Mouse (Mus musculus) embryonic facial prominence, embryonic 11.5 days (tissue): ENCODE data around the gene Sult2b1. TPM values are rescaled to one million over a fixed set of nuclear protein-coding genes. Genes with fewer than 3 reads are reported as not detected.

Experiments used
- ATAC-seq: fragments of 200-750 bp; cut with Nextera tagmentation; replicated peaks from 2 replicates; pipeline ENCODE4 v1.8.0; 2017; ENCODE audit warnings: low read depth; ENCODE audit not compliant: insufficient number of reproducible peaks, low FRiP score, low TSS enrichment
- DNase-seq: peaks from one replicate; pipeline ENCODE4 v3.0.0-alpha.2; 2015; ENCODE audit warnings: low spot score
- H3K27ac ChIP-seq: fragments of 300-500 bp; sonication (generic); replicated peaks from 2 replicates; pipeline ENCODE4 v1.5.1; 2014; ENCODE audit warnings: mild to moderate bottlenecking, low read depth, low read length, control low read depth
- H3K27me3 ChIP-seq: fragments of 300-500 bp; sonication (generic); 2 replicates; pipeline ENCODE4 v1.6.1; 2014; ENCODE audit warnings: mild to moderate bottlenecking, low read length, moderate library complexity, mixed read lengths; ENCODE audit not compliant: control insufficient read depth, insufficient read depth
- H3K36me3 ChIP-seq: fragments of 300-500 bp; sonication (generic); replicated peaks from 2 replicates; pipeline ENCODE4 v1.6.1; 2014; ENCODE audit warnings: low read depth, mild to moderate bottlenecking, low read length, moderate library complexity, mixed read lengths; ENCODE audit not compliant: control insufficient read depth, insufficient read depth
- H3K4me1 ChIP-seq: fragments of 300-500 bp; sonication (generic); 2 replicates; pipeline ENCODE4 v1.6.1; 2014; ENCODE audit warnings: low read length, mixed read lengths; ENCODE audit not compliant: control insufficient read depth, insufficient read depth
- H3K4me2 ChIP-seq: fragments of 300-500 bp; sonication (generic); 2 replicates; pipeline ENCODE4 v1.6.1; 2014; ENCODE audit warnings: low read depth, mild to moderate bottlenecking, control low read depth, low read length, moderate library complexity
- H3K4me3 ChIP-seq: fragments of 300-500 bp; sonication (generic); 2 replicates; pipeline ENCODE4 v1.5.1; 2014; ENCODE audit warnings: low read depth, low read length, control low read depth
- H3K9ac ChIP-seq: fragments of 300-500 bp; sonication (generic); replicated peaks from 2 replicates; pipeline ENCODE4 v1.6.1; 2014; ENCODE audit warnings: mild to moderate bottlenecking, control low read depth, low read length
- H3K9me3 ChIP-seq: fragments of 300-500 bp; sonication (generic); replicated peaks from 2 replicates; pipeline ENCODE4 v1.6.1; 2016; ENCODE audit warnings: mild to moderate bottlenecking, low read length, inconsistent platforms, mixed read lengths; ENCODE audit not compliant: control insufficient read depth
- WGBS: fragments of 180-500 bp; shearing (Covaris S2); extraction: QIAGEN DNeasy Blood & Tissue Kit; methylation state at CpG from one replicate; pipeline ENCODE4 v1.1.7; 2014; 5-methylcytosine and 5-hydroxymethylcytosine counted together
- polyA plus RNA-seq: library from polyadenylated mRNA; unstranded; fragments of >200 nt; fragmentation: Nextera tagmentation; extraction: Ambion mirVana; gene quantifications from 2 replicates; pipeline ENCODE4 v1.2.1, GENCODE M21; 2014

The Sult2b1 gene
- polyA plus RNA-seq, 1 experiment from 2014 or later = 1.8 TPM

DNA sequence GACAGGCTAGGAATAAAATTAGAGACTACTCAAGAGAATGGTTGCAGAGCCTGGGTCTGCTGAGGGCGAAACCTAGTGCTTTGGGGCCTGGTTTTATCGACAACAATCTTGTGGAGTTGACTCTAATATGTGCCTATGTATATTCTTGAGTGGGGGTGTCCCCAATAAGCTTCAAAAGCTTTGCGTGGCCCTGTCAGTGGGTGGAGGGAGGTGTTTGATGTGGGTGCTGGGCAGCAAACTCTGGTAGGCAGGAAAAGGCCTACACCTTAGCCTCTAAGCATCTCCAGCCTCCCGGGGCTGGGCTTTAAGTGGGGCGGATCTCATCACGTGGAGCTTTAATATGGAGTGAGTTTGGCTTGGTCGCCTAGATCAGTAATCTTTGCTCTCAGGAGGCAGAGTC, 14.5 kb upstream of the Sult2b1 start:
- H3K27ac ChIP-seq = no peak overlapping the region
- WGBS = 40% methylated on average over 7 of the region's 7 CpGs
- no peak overlapping the region for H3K4me2 ChIP-seq
- H3K4me3 ChIP-seq = no peak overlapping the region
- H3K9ac ChIP-seq = no peak overlapping the region
- ATAC-seq (no peak), DNase-seq (no peak)
- no peaks in the 10 kb centered on the region; the same call in 1 of the 2 replicates for H3K36me3 ChIP-seq
- no peaks in the 10 kb centered on the region for H3K9me3 ChIP-seq
- peaks cover 11% of the 10 kb centered on the region for H3K27me3 ChIP-seq
- peaks cover 12% of the 10 kb centered on the region for H3K4me1 ChIP-seq

DNA sequence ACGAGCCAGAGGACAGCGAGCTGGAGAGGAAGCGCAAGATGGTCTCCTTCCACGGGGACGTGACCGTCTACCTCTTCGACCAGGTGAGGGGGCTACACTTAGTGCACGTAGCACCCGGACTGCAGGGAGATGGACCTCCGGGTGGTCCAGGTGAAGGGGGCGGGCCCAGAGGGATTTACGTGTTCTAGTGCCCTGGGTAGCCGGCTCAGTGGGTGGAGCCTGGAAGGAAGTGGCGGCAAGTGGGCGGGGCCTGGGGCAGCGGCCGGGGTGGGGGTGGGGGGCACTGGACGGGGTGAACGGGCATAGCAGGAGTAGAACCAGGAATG, 14.0 kb upstream of the Sult2b1 start:
- no peaks in the 10 kb centered on the region; the same call in 1 of the 2 replicates for H3K36me3 ChIP-seq
- WGBS = 2% methylated on average over 19 of the region's 19 CpGs
- DNase-seq = no peak
- ATAC-seq = no peak
- H3K4me2 ChIP-seq = peak overlapping the region; percentile 90
- H3K4me1 ChIP-seq = peaks cover 12% of the 10 kb centered on the region
- peak overlapping the region; percentile 57 for H3K9ac ChIP-seq
- no peak overlapping the region for H3K27ac ChIP-seq
- peaks cover 11% of the 10 kb centered on the region for H3K27me3 ChIP-seq
- no peaks in the 10 kb centered on the region for H3K9me3 ChIP-seq
- H3K4me3 ChIP-seq = peak overlapping the region; percentile 42

DNA sequence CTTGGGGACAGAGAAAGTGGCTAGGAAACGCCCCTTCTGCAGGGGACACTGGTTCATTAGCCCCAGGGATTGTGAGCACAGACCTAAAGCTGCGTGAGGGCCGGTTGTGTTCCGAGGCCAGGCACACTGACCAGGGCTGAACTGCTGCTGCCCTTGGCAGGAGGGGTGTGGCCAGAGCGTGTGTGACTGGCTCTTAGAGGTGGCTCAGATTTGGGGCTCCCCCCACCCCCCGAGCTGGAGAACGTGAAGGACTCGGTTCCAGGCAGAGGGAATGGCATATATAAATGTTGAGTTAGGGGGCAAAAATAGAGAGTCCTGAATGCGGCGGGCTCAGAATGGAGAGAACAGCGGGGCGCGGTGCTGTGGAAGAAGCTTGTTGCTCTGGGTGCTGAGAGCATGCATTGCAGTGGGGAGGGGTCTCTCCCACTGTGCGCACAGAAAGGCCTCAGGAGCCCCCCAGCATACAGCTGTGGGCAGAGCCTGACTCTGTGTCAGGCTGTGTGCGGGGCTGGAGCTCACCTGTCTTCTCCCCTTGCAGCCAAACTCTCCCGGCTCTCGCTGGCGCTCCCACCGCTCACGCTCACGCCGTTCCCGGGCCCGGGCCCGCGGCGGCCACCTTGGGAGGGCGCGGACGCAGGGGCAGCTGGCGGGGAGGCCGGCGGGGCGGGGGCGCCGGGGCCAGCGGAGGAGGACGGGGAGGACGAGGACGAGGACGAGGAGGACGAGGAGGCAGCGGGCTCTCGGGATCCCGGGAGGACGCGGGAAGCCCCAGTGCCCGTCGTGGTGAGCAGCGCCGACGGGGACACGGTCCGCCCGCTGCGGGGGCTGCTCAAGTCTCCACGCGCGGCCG, 13.4 kb upstream of the Sult2b1 start:
- peak overlapping the region; percentile 42 for H3K4me3 ChIP-seq
- peaks cover 12% of the 10 kb centered on the region for H3K4me1 ChIP-seq
- H3K9me3 ChIP-seq = no peaks in the 10 kb centered on the region
- H3K9ac ChIP-seq = peak overlapping the region; percentile 57
- no peak for DNase-seq
- H3K36me3 ChIP-seq = no peaks in the 10 kb centered on the region; the same call in 1 of the 2 replicates
- H3K4me2 ChIP-seq = peak overlapping the region; percentile 90
- H3K27ac ChIP-seq = no peak overlapping the region
- under 1% methylated on average over 57 of the region's 60 CpGs for WGBS
- peaks cover 11% of the 10 kb centered on the region for H3K27me3 ChIP-seq
- no peak for ATAC-seq

DNA sequence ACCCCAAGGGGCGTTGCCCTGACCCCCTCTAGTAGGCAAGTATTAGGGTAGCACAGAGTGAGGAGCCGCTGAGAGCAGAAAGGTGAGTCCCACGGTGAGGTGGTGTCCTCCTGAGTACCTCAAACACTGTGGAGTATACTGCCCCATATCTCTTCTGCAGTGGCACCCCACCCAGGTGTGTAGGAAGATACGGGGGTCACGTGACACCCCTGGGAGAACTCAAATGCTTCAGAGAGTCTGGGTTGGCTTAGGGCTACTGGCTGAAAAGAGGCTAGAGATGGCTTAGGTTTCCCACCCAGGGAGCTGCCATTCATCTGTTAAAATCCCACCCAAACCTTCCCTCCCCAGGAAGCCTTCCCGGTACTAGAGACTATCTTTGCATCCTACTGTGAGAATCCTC, 12.5 kb upstream of the Sult2b1 start:
- WGBS = 42% methylated on average over 6 of the region's 6 CpGs
- DNase-seq = no peak
- Histone ChIP-seq H3K27ac (no peak overlapping the region), H3K9ac (no peak overlapping the region), H3K36me3 (peaks cover 7% of the 10 kb centered on the region), H3K4me2 (no peak overlapping the region), H3K4me3 (no peak overlapping the region), H3K27me3 (peaks cover 11% of the 10 kb centered on the region), H3K4me1 (peaks cover 12% of the 10 kb centered on the region), H3K9me3 (no peaks in the 10 kb centered on the region)
- no peak for ATAC-seq

DNA sequence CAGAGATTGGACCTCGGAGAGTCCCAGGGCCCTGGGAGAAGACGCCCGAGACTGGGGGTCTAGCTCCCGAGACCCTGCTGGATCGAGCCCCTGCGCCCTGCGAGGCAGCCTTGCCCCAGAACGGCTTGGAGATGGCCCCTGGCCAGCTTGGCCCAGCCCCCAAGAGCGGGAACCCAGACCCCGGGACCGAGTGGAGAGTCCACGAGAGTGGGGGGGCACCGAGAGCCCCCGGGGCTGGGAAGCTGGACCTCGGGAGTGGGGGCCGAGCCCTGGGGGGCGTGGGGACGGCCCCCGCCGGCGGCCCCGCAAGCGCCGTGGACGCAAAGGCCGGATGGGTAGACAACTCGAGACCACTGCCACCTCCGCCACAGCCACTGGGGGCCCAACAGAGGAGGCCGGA, 10.5 kb upstream of the Sult2b1 start:
- Histone ChIP-seq H3K9ac (no peak overlapping the region), H3K9me3 (no peaks in the 10 kb centered on the region), H3K4me1 (peaks cover 12% of the 10 kb centered on the region), H3K27me3 (peaks cover 11% of the 10 kb centered on the region), H3K4me2 (no peak overlapping the region), H3K4me3 (no peak overlapping the region), H3K36me3 (peaks cover 13% of the 10 kb centered on the region), H3K27ac (no peak overlapping the region)
- ATAC-seq = no peak
- no peak for DNase-seq
- 93% methylated on average over 28 of the region's 29 CpGs for WGBS

DNA sequence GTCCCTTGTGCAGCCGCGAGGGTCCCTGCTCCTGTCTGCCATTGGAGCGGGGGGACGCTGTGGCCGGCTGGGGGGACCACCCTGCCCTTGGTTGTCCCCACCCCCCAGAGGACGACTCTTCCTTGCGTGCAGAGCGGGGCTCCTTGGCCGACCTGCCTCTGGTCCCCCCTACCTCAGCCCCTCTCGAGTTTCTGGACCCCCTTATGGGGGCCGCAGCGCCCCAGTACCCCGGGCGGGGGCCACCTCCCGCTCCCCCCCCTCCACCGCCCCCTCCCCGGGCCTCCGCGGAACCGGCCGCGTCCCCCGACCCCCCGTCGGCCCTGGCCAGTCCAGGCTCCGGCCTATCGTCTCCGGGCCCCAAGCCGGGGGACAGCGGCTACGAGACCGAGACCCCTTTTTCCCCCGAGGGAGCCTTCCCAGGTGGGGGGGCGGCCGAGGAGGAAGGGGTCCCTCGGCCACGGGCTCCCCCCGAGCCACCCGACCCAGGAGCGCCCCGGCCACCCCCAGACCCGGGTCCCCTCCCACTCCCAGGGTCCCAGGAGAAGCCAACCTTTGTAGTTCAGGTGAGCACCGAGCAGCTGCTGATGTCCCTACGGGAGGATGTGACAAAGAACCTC, 9.6 kb upstream of the Sult2b1 start:
- no peak overlapping the region for H3K4me3 ChIP-seq
- H3K27me3 ChIP-seq = peaks cover 11% of the 10 kb centered on the region
- DNase-seq = no peak
- H3K9ac ChIP-seq = no peak overlapping the region
- ATAC-seq = no peak
- H3K4me2 ChIP-seq = no peak overlapping the region
- H3K9me3 ChIP-seq = no peaks in the 10 kb centered on the region
- WGBS = 83% methylated on average over 33 of the region's 44 CpGs
- H3K27ac ChIP-seq = no peak overlapping the region
- peaks cover 19% of the 10 kb centered on the region for H3K36me3 ChIP-seq
- peaks cover 12% of the 10 kb centered on the region for H3K4me1 ChIP-seq

DNA sequence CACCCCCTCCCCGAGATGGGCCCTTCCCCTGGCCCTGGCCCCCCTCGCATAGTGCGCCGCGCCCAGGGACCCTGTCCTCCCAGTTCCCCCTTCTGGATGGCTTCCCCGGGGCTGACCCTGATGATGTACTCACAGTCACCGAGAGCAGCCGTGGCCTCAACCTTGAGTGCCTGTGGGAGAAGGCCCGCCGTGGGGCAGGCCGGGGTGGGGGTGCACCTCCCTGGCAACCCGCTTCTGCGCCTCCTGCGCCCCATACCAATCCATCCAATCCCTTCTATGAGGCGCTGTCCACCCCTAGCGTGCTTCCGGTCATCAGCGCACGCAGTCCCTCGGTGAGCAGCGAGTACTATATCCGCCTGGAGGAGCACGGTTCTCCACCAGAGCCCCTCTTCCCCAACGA, 8.8 kb upstream of the Sult2b1 start:
- DNase-seq (no peak), ATAC-seq (no peak)
- Histone ChIP-seq H3K27ac (no peak overlapping the region), H3K9me3 (no peaks in the 10 kb centered on the region), H3K4me2 (no peak overlapping the region), H3K27me3 (peaks cover 11% of the 10 kb centered on the region), H3K9ac (no peak overlapping the region), H3K4me3 (no peak overlapping the region), H3K4me1 (peaks cover 10% of the 10 kb centered on the region), H3K36me3 (peaks cover 21% of the 10 kb centered on the region)
- WGBS = 83% methylated on average over 24 of the region's 24 CpGs

DNA sequence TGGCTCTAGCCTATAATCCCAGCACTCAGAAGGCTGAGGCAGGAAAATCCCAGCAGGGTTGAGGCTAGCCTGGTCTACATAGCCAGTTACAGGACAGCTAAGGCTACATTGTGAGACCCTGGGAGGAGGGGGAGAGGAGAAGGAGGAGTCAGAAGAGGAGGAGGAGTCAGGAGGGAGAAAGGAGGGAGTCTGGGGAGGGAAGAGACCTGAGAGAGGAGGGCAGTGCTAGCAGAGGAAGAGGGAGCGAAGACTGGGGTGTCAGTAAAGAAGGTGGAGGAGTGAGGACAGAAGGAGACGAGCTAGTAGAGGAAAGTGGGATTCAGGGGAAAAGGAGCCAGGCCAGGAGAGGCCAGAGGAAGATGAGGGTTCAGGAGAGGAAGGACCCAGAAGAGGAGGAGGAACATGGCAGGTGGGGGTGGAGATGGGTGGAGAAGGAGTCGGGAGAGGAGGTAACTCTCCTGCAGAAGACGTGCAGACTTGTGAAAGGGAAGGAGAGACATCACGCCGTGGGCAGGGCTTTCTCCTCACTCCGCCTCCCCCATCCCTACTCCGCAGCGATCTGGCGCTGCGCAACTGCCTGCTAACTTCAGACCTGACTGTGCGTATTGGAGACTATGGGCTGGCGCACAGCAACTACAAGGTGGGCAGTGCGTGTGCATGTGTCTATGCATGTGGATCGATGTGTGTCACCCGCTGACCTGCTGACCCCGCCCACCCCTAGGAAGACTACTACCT, 7.5 kb upstream of the Sult2b1 start:
- peaks cover 2% of the 10 kb centered on the region for H3K27me3 ChIP-seq
- ATAC-seq (no peak), DNase-seq (no peak)
- 83% methylated on average over 17 of the region's 17 CpGs for WGBS
- H3K27ac ChIP-seq = no peak overlapping the region
- H3K9ac ChIP-seq = no peak overlapping the region
- H3K4me3 ChIP-seq = no peak overlapping the region
- no peaks in the 10 kb centered on the region for H3K4me1 ChIP-seq
- no peak overlapping the region for H3K4me2 ChIP-seq
- H3K36me3 ChIP-seq = peaks cover 21% of the 10 kb centered on the region
- H3K9me3 ChIP-seq = no peaks in the 10 kb centered on the region
